Mouse (Mus musculus): ENCODE data around the gene Cep55. TPM values are rescaled to one million over a fixed set of nuclear protein-coding genes. Genes with fewer than 3 reads are reported as not detected.

Cep55 gene
- polyA plus RNA-seq, 1 experiment from 2014 or later = 19.1 TPM

DNA sequence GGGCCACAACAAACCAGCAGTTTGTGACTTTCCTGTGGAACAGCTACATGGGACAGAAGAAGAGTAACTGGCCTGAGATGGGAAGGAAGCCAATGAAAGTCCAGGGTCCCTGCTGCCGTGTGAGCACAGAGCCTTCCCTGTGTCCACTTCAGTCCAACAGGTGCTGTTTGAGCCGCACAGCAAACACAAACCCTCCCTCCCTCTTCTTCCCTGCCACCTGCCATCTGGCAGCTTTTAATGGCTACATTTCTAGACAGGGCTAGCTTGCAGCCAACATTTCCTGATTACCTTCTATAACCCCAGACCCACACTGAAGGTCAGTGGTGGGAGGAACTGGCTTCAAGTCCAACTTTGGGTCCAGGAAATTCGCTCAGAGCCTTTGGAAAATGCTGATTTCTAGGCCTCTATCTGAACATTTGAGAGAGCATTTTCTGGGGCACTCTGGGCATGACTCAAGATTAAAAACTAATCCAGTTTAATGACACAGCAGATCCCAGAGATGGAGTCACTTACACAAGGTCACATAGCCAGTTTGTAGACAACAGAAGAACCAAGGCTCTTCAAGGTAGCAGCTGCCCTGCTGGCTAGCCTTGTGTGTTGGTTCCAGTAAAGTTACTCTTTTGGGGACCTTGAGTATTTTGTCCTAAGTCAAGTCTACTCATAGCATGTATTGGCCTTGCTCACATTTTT lies 23.2 kb downstream of the Cep55 start:
- Histone ChIP-seq H3K27ac (no peak overlapping the region), H3K9me3 (no peaks in the 10 kb centered on the region), H3K4me1 (no peaks in the 10 kb centered on the region), H3K36me3 (peaks cover 13% of the 10 kb centered on the region), H3K4me2 (no peak overlapping the region), H3K9ac (no peak overlapping the region), H3K27me3 (no peaks in the 10 kb centered on the region), H3K4me3 (no peak overlapping the region)
- WGBS = 57% methylated on average over 3 of the region's 3 CpGs
- ATAC-seq (ENCODE audit: insufficient number of reproducible peaks, insufficient read depth, low FRiP score, low TSS enrichment, low read depth) = no peak

DNA sequence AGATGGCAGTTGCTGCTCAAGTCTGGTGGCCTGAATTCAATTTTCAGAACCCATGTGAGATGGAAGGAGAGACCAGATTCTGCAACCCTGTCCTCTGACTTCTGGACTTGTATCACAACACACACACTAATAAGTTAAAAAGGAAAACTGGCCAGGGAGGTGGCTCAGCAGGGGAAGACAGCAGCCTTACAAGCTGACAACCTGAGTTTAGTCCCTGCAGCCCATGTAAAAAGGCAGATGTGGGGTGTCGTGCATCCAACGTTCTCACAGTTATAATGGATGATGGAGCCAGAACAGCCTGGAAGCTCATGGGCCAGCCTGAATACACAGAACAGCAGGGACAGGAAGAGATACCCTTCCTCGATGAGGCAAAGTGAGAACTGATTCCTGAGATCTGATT lies 26.6 kb downstream of the Cep55 start:
- ATAC-seq (ENCODE audit: insufficient number of reproducible peaks, insufficient read depth, low FRiP score, low TSS enrichment, low read depth) = no peak

DNA sequence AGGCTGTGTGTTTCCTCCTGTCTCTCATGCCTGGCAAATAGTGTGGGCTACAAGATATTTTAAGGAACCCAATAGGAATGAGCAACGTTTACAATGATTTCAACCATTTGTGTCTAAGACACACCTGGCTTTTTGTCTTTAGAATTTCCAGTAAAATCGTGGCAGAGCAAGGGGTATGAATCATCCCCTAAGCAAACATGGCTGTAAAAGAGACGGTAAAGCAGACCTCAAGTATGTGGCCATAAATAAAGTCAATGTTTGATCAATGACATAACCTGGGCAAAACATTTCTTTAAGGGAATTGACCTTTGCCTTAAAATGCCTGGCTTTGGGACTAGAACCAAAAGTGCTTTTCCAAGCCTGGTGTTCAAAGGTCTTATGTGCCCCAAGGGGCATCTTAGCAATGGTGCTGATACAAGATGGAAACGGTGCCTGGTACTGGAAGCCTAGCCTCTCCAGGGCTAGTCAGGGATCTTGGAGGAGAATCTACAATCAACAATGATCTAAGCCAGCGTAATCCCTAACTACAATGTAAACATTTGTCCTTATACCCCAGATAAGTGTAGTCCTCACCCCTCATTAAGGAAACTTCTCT lies 28.2 kb downstream of the Cep55 start:
- Histone ChIP-seq H3K9me3 (no peaks in the 10 kb centered on the region), H3K9ac (no peak overlapping the region), H3K27ac (no peak overlapping the region), H3K36me3 (no peaks in the 10 kb centered on the region), H3K4me1 (no peaks in the 10 kb centered on the region), H3K4me2 (no peak overlapping the region), H3K4me3 (no peak overlapping the region), H3K27me3 (no peaks in the 10 kb centered on the region; the same call in 1 of the 2 replicates)
- 74% methylated on average over 5 of the region's 5 CpGs for WGBS
- ATAC-seq (ENCODE audit: insufficient number of reproducible peaks, insufficient read depth, low FRiP score, low TSS enrichment, low read depth) = no peak

More for the DNA sequence above, 26.6 kb downstream of the Cep55 start:
- WGBS = 74% methylated on average over 3 of the region's 3 CpGs
- no peak overlapping the region for H3K27ac ChIP-seq
- no peaks in the 10 kb centered on the region for H3K4me1 ChIP-seq
- no peak overlapping the region for H3K4me3 ChIP-seq
- H3K9ac ChIP-seq = no peak overlapping the region
- H3K9me3 ChIP-seq = no peaks in the 10 kb centered on the region
- no peaks in the 10 kb centered on the region for H3K27me3 ChIP-seq
- H3K36me3 ChIP-seq = no peaks in the 10 kb centered on the region
- H3K4me2 ChIP-seq = no peak overlapping the region

DNA sequence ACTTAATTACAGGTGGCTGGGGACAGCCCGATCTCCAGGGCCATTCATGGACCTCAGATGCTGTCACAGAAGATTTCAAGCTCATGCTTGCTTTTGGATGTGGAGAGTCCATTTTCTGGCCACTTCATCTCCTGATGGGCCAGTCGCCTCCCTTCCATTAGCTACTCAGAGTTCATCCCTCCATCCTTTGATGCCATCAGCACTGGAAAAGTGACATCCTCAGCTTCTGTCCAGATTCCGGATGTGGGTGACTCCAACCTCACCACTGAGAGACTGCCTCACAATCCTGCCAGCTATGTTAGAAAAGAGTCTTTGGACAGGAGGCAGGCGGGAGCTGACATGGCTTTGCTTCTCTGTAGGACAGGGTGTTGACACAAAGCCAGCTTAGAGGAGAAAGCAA lies 31.0 kb downstream of the Cep55 start:
- H3K4me1 ChIP-seq = no peaks in the 10 kb centered on the region
- H3K9ac ChIP-seq = no peak overlapping the region
- H3K4me2 ChIP-seq = no peak overlapping the region
- no peaks in the 10 kb centered on the region; the same call in 1 of the 2 replicates for H3K27me3 ChIP-seq
- no peak overlapping the region for H3K4me3 ChIP-seq
- H3K9me3 ChIP-seq = no peaks in the 10 kb centered on the region
- no peak overlapping the region for H3K27ac ChIP-seq
- no peaks in the 10 kb centered on the region for H3K36me3 ChIP-seq
- WGBS = 78% methylated on average over 4 of the region's 4 CpGs
- ATAC-seq (ENCODE audit: insufficient number of reproducible peaks, insufficient read depth, low FRiP score, low TSS enrichment, low read depth) = no peak

DNA sequence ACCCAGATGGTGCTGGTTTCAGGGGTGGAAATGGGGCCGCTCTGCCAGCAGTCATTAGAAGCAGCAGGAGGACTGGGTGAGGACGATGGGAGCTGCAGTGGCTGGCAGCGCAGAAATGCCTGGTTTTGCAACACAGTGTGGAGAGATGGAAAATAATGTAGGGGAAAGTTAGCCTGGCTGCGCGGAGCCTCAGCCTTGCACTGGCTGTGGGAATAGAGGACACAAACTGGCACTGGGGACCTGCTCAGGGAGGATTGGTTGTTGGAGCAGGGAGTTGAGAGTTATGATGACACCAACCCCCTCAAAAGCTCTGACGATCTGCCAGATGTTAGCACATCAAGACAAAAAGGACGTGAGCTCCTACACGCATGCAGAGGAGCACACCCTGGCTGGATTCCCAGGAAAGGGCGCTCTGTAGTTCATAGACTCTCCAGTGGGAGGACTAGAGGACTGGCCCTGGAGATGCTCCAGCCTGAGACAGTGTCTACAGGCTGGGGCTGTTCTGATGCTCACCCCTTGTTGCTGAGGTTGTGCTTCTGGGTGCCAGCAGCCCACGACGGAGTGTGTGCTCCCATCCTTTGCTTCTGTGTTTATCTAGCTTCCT lies 32.2 kb downstream of the Cep55 start:
- no peaks in the 10 kb centered on the region for H3K36me3 ChIP-seq
- H3K9ac ChIP-seq = no peak overlapping the region
- no peak overlapping the region for H3K4me3 ChIP-seq
- ATAC-seq (ENCODE audit: insufficient number of reproducible peaks, insufficient read depth, low FRiP score, low TSS enrichment, low read depth) = 0 out of 2 replicates have a peak, but pooled peaks have one; percentile 26
- no peak overlapping the region for H3K4me2 ChIP-seq
- H3K27me3 ChIP-seq = no peaks in the 10 kb centered on the region; the same call in 1 of the 2 replicates
- 54% methylated on average over 11 of the region's 11 CpGs for WGBS
- H3K27ac ChIP-seq = no peak overlapping the region
- no peaks in the 10 kb centered on the region for H3K4me1 ChIP-seq
- no peaks in the 10 kb centered on the region for H3K9me3 ChIP-seq

DNA sequence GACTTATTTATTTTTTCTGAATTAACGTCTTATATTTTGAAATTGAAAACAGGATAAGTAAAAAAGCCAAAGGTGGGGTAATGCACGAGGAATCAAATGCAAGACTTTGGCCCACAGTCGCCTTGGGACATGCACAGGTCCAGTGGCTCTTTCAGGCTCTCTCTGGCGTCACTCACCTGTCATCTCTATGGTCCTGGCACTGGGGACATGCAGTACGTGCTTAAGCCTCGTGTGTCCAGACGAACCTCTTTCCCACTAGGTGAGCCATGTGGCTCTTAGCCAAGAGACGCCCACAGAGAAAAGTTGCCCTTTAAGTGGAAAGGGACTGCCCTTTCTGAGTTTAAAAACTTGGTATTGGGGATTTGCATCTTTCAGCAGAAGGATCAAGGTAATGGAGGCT lies 34.5 kb downstream of the Cep55 start:
- no peaks in the 10 kb centered on the region for H3K36me3 ChIP-seq
- no peak overlapping the region for H3K9ac ChIP-seq
- no peak for ATAC-seq (ENCODE audit: insufficient number of reproducible peaks, insufficient read depth, low FRiP score, low TSS enrichment, low read depth)
- WGBS = 72% methylated on average over 8 of the region's 8 CpGs
- H3K27ac ChIP-seq = no peak overlapping the region
- H3K9me3 ChIP-seq = no peaks in the 10 kb centered on the region
- peaks cover 9% of the 10 kb centered on the region for H3K27me3 ChIP-seq
- H3K4me3 ChIP-seq = no peak overlapping the region
- no peak overlapping the region for H3K4me2 ChIP-seq
- H3K4me1 ChIP-seq = no peaks in the 10 kb centered on the region

DNA sequence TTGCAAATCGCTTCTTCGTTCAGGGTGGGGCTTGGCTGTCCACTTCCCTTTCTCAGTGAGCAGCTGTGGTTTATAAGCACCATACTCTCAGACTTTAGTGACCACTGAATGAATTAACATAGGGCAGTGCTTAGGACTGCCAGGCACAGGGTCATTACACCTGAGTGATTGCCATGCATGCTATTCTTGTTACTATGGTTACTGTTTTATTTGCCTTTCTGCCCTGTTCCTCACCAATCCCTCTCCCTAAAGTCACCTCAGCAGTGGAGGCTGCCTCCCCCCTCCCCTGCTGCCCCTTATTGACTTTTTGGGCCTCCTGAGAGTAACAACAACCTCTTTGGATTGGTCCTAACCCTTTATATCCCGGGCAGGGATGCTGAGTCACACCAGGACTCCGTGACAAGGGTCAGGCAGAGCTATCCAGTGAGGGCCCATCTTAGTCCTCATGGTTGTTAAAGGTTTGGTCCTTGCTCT lies 36.7 kb downstream of the Cep55 start:
- Histone ChIP-seq H3K4me1 (no peaks in the 10 kb centered on the region), H3K4me2 (no peak overlapping the region), H3K27ac (no peak overlapping the region), H3K36me3 (no peaks in the 10 kb centered on the region), H3K9me3 (no peaks in the 10 kb centered on the region), H3K9ac (no peak overlapping the region), H3K27me3 (peaks cover 29% of the 10 kb centered on the region), H3K4me3 (no peak overlapping the region)
- 69% methylated on average over 4 of the region's 4 CpGs for WGBS
- ATAC-seq (ENCODE audit: insufficient number of reproducible peaks, insufficient read depth, low FRiP score, low TSS enrichment, low read depth) = no peak

DNA sequence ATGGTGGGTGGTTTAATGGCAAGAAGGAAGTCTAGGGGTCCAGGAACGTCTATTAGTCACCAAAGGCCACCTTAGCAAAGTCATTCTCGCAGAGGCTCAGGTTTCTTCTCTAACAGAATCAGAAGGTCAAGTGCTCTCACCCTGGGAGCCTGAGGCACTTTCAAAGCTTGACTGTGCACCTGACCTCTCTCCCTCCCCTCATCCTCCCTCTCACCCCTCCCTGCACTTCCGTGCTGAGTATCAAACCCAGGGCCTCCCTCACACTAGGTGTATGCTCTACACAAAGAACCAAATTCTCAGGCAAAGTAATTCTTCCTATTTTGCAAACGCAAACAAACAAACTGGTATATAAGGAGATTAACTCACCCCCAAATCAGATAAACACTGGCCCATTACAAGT lies 41.4 kb downstream of the Cep55 start:
- Histone ChIP-seq H3K9me3 (no peaks in the 10 kb centered on the region), H3K27ac (no peak overlapping the region), H3K27me3 (peaks cover 66% of the 10 kb centered on the region), H3K36me3 (no peaks in the 10 kb centered on the region), H3K4me3 (no peak overlapping the region), H3K9ac (no peak overlapping the region), H3K4me2 (no peak overlapping the region), H3K4me1 (peaks cover 9% of the 10 kb centered on the region)
- 4% methylated on average over 4 of the region's 4 CpGs for WGBS
- ATAC-seq (ENCODE audit: insufficient number of reproducible peaks, insufficient read depth, low FRiP score, low TSS enrichment, low read depth) = no peak

DNA sequence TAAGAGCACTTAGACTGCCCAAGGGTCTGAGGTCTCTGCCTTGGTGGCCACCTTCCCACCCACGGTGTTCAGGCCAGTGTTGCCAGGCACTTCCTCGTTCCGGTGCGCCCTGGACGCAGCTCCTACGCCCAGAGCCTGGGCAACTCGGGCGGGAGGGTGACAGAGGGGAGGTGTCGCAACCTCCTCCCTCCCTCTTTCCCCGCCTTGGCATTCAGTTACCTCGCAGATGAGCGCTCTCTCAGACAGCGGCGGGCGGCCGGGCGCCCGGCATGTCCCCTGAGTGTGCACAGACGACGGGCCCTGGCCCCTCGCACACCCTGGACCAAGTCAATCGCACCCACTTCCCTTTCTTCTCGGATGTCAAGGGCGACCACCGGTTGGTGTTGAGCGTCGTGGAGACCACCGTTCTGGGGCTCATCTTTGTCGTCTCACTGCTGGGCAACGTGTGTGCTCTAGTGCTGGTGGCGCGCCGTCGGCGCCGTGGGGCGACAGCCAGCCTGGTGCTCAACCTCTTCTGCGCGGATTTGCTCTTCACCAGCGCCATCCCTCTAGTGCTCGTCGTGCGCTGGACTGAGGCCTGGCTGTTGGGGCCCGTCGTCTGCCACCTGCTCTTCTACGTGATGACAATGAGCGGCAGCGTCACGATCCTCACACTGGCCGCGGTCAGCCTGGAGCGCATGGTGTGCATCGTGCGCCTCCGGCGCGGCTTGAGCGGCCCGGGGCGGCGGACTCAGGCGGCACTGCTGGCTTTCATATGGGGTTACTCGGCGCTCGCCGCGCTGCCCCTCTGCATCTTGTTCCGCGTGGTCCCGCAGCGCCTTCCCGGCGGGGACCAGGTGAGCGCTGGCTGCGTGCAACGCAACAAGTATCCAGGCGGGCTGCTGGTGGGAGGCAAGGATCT lies 42.3 kb downstream of the Cep55 start, which contains the start of gene Ffar4:
Gene Ffar4 (plus strand): TSS at position 214 of the 901 bp plus-strand sequence.
- Histone ChIP-seq H3K9me3 (no peaks in the 10 kb centered on the region), H3K27me3 (peaks cover 66% of the 10 kb centered on the region), H3K4me1 (peaks cover 9% of the 10 kb centered on the region), H3K36me3 (no peaks in the 10 kb centered on the region), H3K4me3 (peak within 1 kb of the TSS; percentile 40), H3K27ac (no peak within 1 kb of the TSS), H3K4me2 (peak within 1 kb of the TSS; percentile 65), H3K9ac (0 out of 2 replicates have a peak within 1 kb of the TSS, but pooled peaks have one; percentile 44)
- WGBS = under 1% methylated on average over 77 of the region's 77 CpGs
- no peak for ATAC-seq (ENCODE audit: insufficient number of reproducible peaks, insufficient read depth, low FRiP score, low TSS enrichment, low read depth)

DNA sequence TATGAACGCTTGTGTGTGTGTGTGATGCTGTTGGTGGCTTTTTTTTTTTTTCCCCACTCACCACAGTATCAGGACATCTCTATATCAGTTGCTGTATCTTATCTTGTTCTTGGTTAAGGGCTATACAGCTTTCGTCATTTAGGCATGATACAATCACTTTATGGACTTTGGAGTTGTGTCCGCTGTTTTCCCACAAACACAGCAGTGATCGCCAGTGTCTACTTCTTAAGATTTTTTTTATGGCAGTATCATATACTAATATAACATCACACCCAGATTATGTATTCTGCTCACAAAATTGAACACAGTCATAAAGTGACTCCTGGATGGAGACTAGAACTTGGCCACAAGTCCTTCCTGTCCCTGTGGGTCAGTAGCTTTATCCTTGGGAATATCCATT lies 53.1 kb downstream of the Cep55 start:
- 91% methylated on average over 4 of the region's 4 CpGs for WGBS
- H3K4me3 ChIP-seq = no peak overlapping the region
- H3K4me1 ChIP-seq = no peaks in the 10 kb centered on the region
- H3K27me3 ChIP-seq = no peaks in the 10 kb centered on the region; the same call in 1 of the 2 replicates
- H3K9ac ChIP-seq = no peak overlapping the region
- H3K36me3 ChIP-seq = no peaks in the 10 kb centered on the region
- no peak for ATAC-seq (ENCODE audit: insufficient number of reproducible peaks, insufficient read depth, low FRiP score, low TSS enrichment, low read depth)
- H3K4me2 ChIP-seq = no peak overlapping the region
- H3K9me3 ChIP-seq = no peaks in the 10 kb centered on the region
- H3K27ac ChIP-seq = no peak overlapping the region

Data from embryonic facial prominence, embryonic 13.5 days (tissue).